Mouse (Mus musculus) R1 (cell line): ENCODE data around the gene C3.

Source experiments
- DNase-seq: peaks from one replicate; pipeline ENCODE4 v3.0.0-alpha.2; 2018; ENCODE audit warnings: low read depth, low spot score

C3 gene

GRCm38 (mm10) chr17:57170616-57171260, 57.2 kb downstream of the C3 start:
- peak; percentile 84 for DNase-seq

- peak; percentile 80 for DNase-seq
These were observed 60.8 kb downstream of the C3 start for GRCm38 (mm10) chr17:57166800-57167791.
